ENCODE assay signal across 8 mouse cellular contexts in genomic region chr14:93381163-93381562, GRCm38 (mm10).
DNase-seq lines count a peak whose midpoint lies in the region; ATAC-seq and TF ChIP-seq lines count a peak whose summit lies in the region.

No protein-coding gene starts in this region.

- H3K4me3 ChIP-seq in intestine, postnatal 0 days (ENCODE audit: low read depth, low read length): no peak overlapping the region
- no peak overlapping the region for H3K4me3 ChIP-seq in intestine, embryonic 16.5 days (ENCODE audit: low read length)

- no peaks in the 10 kb centered on the region for H3K4me1 ChIP-seq in intestine, postnatal 0 days (replicated peaks; ENCODE audit: control insufficient read depth, insufficient read depth, low read length)
- no peaks in the 10 kb centered on the region for H3K4me1 ChIP-seq in intestine, embryonic 16.5 days (ENCODE audit: control insufficient read depth, insufficient read depth, low read length)

- no peak overlapping the region for H3K4me2 ChIP-seq in intestine, postnatal 0 days (replicated peaks; ENCODE audit: low read depth)
- no peak overlapping the region for H3K4me2 ChIP-seq in intestine, embryonic 16.5 days (ENCODE audit: low read depth, low read length)

- H3K36me3 ChIP-seq in intestine, postnatal 0 days (ENCODE audit: control insufficient read depth, insufficient read depth): no peaks in the 10 kb centered on the region
- no peaks in the 10 kb centered on the region for H3K36me3 ChIP-seq in intestine, embryonic 16.5 days (ENCODE audit: control insufficient read depth, insufficient read depth, low read length)

- peak; percentile 40 for TF ChIP-seq CTCF in intestine, postnatal 0 days (IDR thresholded peaks at IDR 0.05; ENCODE audit: low read depth)

- no peak overlapping the region for H3K27ac ChIP-seq in intestine, postnatal 0 days (ENCODE audit: low read depth, low read length)
- H3K27ac ChIP-seq in intestine, embryonic 16.5 days (ENCODE audit: low read length): no peak overlapping the region

- DNase-seq in MN1 (ENCODE audit: low spot score): peak; percentile 45
- peak; percentile 55 for DNase-seq in embryo, embryonic 11 days
- DNase-seq in left cerebral cortex, postnatal 4 days: peak; percentile 41
- no peak for DNase-seq in thymus, postnatal 14 days
- DNase-seq in kidney, adult 11 months: no peak
- DNase-seq in gastrocnemius, adult 8-10 months (ENCODE audit: low spot score in 2 of 2): no peak

- WGBS in intestine, postnatal 0 days: 50% methylated on average over 4 of the region's 4 CpGs
- WGBS in intestine, embryonic 16.5 days: 44% methylated on average over 4 of the region's 4 CpGs

- no peaks in the 10 kb centered on the region for H3K9me3 ChIP-seq in intestine, postnatal 0 days (ENCODE audit: control insufficient read depth)
- no peaks in the 10 kb centered on the region for H3K9me3 ChIP-seq in intestine, embryonic 16.5 days (ENCODE audit: control insufficient read depth, low read length)

- no peak overlapping the region for H3K9ac ChIP-seq in intestine, postnatal 0 days (ENCODE audit: low read depth, low read length)
- H3K9ac ChIP-seq in intestine, embryonic 16.5 days (ENCODE audit: low read depth, low read length): no peak overlapping the region

- H3K27me3 ChIP-seq in intestine, postnatal 0 days (replicated peaks; ENCODE audit: control insufficient read depth, insufficient read depth, low read length): no peaks in the 10 kb centered on the region
- H3K27me3 ChIP-seq in intestine, embryonic 16.5 days (replicated peaks; ENCODE audit: control insufficient read depth, insufficient read depth, low read length): no peaks in the 10 kb centered on the region

- ATAC-seq in intestine, postnatal 0 days: no peak
- ATAC-seq in intestine, embryonic 16.5 days: no peak

- intact Hi-C loops in left cerebral cortex, postnatal 4 days (cut with DNase I): no loop called here

Comparison
In these comparisons a context has a peak if more than half of its experiments do, and no peak if none do; other contexts are left out.
1. DNase-seq: peak in MN1 (single experiment), embryo, embryonic 11 days (single experiment) and left cerebral cortex, postnatal 4 days (single experiment); none in thymus, postnatal 14 days (single experiment), kidney, adult 11 months (single experiment) and gastrocnemius, adult 8-10 months (0 of 2).